Mouse (Mus musculus) lung, embryonic 14.5 days (tissue): ENCODE measurements around the gene Gfod2. TPM values are rescaled to one million over a fixed set of nuclear protein-coding genes. Genes with fewer than 3 reads are reported as not detected.

Experiments
- ATAC-seq: fragments of 200-750 bp; cut with Nextera tagmentation; 2 replicates; pipeline ENCODE4 v1.8.0; 2017; ENCODE audit warnings: mild to moderate bottlenecking, moderate TSS enrichment, moderate library complexity; ENCODE audit not compliant: insufficient read depth
- DNase-seq: peaks from one replicate; pipeline ENCODE4 v3.0.0-alpha.2; 2015
- H3K27ac ChIP-seq: fragments of 300-500 bp; sonication (generic); 2 replicates; pipeline ENCODE4 v1.5.1; 2014; ENCODE audit warnings: low read depth, mild to moderate bottlenecking, moderate library complexity
- H3K27me3 ChIP-seq: fragments of 300-500 bp; sonication (generic); 2 replicates; pipeline ENCODE4 v1.6.1; 2014; ENCODE audit warnings: low read length, control low read depth; ENCODE audit not compliant: insufficient read depth
- H3K36me3 ChIP-seq: fragments of 300-500 bp; sonication (generic); 2 replicates; pipeline ENCODE4 v1.6.1; 2014; ENCODE audit warnings: control low read depth; ENCODE audit not compliant: insufficient read depth
- H3K4me1 ChIP-seq: fragments of 300-500 bp; sonication (generic); 2 replicates; pipeline ENCODE4 v1.6.1; 2014; ENCODE audit warnings: antibody characterized with exemption, control low read depth; ENCODE audit not compliant: insufficient read depth
- H3K4me2 ChIP-seq: fragments of 300-500 bp; sonication (generic); 2 replicates; pipeline ENCODE4 v1.6.1; 2014; ENCODE audit warnings: mild to moderate bottlenecking
- H3K4me3 ChIP-seq: fragments of 300-500 bp; sonication (generic); 2 replicates; pipeline ENCODE4 v1.5.1; 2014; ENCODE audit warnings: low read depth, low read length
- H3K9ac ChIP-seq: fragments of 300-500 bp; sonication (generic); 2 replicates; pipeline ENCODE4 v1.6.1; 2014
- H3K9me3 ChIP-seq: fragments of 300-500 bp; sonication (generic); 2 replicates; pipeline ENCODE4 v1.6.1; 2016; ENCODE audit warnings: low read depth, low read length, control low read depth
- CTCF ChIP-seq: IDR thresholded peaks from 2 replicates; pipeline ENCODE4 v1.5.1; 2016; ENCODE audit warnings: antibody characterized with exemption, low read depth
- WGBS: fragments of 180-500 bp; shearing (Covaris S2); extraction: QIAGEN DNeasy Blood & Tissue Kit; methylation state at CpG from one replicate; pipeline ENCODE4 v1.1.7; 2014; 5-methylcytosine and 5-hydroxymethylcytosine counted together
- polyA plus RNA-seq: library from polyadenylated mRNA; unstranded; fragments of >200 nt; fragmentation: Nextera tagmentation; extraction: Ambion mirVana; gene quantifications from 2 replicates; pipeline ENCODE4 v1.2.1, GENCODE M21; 2014

Gene Gfod2
- polyA plus RNA-seq, 1 experiment from 2014 or later = 22.6 TPM

GRCm38 (mm10) chr8:105704146-105704812 is 54.2 kb downstream of the Gfod2 start:
- H3K4me1 ChIP-seq = peaks cover 6% of the 10 kb centered on the region; the same call in 1 of the 2 replicates
- DNase-seq (no peak), ATAC-seq (no peak)
- H3K27ac ChIP-seq = no peak overlapping the region
- H3K9ac ChIP-seq = no peak overlapping the region
- no peak overlapping the region for H3K4me3 ChIP-seq
- 90% methylated on average over 34 of the region's 34 CpGs for WGBS
- H3K4me2 ChIP-seq = no peak overlapping the region
- no peaks in the 10 kb centered on the region for H3K9me3 ChIP-seq
- no peak for TF ChIP-seq CTCF
- no peaks in the 10 kb centered on the region for H3K27me3 ChIP-seq
- peaks cover 24% of the 10 kb centered on the region for H3K36me3 ChIP-seq

DNA sequence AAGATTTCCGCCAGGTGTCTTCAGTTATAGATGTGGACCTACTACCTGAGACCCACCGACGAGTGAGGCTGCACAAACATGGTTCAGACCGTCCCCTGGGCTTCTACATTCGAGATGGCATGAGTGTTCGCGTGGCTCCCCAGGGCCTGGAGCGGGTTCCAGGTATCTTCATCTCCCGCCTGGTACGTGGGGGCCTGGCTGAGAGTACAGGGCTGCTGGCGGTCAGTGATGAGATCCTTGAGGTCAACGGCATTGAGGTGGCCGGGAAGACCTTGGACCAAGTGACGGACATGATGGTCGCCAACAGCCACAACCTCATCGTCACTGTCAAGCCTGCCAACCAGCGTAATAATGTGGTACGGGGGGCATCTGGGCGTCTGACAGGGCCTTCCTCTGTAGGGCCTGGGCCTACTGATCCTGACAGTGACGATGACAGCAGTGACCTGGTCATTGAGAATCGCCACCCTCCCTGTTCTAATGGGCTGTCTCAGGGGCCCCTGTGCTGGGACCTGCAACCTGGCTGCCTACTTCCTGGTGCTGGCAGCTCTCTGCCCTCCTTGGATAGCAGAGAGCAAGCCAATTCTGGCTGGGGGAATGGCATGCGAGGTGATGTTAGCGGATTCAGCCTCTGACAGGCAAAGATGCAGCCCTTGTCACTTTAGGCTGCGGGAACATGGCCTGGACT is 55.6 kb downstream of the Gfod2 start:
- Histone ChIP-seq H3K9me3 (no peaks in the 10 kb centered on the region), H3K27ac (no peak overlapping the region), H3K36me3 (peaks cover 36% of the 10 kb centered on the region), H3K4me2 (no peak overlapping the region), H3K4me3 (no peak overlapping the region), H3K9ac (no peak overlapping the region), H3K4me1 (peaks cover 6% of the 10 kb centered on the region; the same call in 1 of the 2 replicates), H3K27me3 (no peaks in the 10 kb centered on the region)
- ATAC-seq (no peak), DNase-seq (no peak)
- WGBS = 87% methylated on average over 24 of the region's 24 CpGs
- TF ChIP-seq CTCF = no peak

DNA sequence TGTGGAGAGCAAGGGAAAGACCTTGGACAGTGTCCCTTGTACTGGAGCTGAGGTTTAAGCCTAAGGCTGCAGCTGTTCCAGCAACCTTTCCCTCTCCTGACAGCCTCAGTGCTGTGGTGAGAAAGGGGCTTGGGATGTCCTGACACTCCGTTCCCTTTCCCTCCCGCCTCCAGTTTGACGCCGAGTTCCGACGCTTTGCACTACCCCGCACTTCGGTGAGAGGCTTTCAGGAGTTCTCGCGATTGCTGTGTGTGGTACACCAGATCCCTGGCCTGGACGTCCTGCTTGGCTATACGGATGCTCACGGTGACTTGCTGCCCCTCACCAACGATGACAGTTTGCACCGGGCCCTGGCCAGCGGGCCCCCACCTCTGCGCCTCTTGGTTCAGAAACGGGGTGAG is 56.5 kb downstream of the Gfod2 start:
- ATAC-seq = peak; percentile 12; the same call in 1 of the 2 replicates
- Histone ChIP-seq H3K4me3 (peak overlapping the region; percentile 67), H3K27me3 (no peaks in the 10 kb centered on the region), H3K9ac (peak overlapping the region; percentile 60), H3K4me1 (0 out of 2 replicates have a peak, but pooled peaks cover 2% of the 10 kb centered on the region), H3K4me2 (peak overlapping the region; percentile 81), H3K9me3 (no peaks in the 10 kb centered on the region), H3K36me3 (peaks cover 43% of the 10 kb centered on the region), H3K27ac (peak overlapping the region; percentile 59; the same call in 1 of the 2 replicates)
- TF ChIP-seq CTCF = no peak
- WGBS = 36% methylated on average over 18 of the region's 18 CpGs
- no peak for DNase-seq

DNA sequence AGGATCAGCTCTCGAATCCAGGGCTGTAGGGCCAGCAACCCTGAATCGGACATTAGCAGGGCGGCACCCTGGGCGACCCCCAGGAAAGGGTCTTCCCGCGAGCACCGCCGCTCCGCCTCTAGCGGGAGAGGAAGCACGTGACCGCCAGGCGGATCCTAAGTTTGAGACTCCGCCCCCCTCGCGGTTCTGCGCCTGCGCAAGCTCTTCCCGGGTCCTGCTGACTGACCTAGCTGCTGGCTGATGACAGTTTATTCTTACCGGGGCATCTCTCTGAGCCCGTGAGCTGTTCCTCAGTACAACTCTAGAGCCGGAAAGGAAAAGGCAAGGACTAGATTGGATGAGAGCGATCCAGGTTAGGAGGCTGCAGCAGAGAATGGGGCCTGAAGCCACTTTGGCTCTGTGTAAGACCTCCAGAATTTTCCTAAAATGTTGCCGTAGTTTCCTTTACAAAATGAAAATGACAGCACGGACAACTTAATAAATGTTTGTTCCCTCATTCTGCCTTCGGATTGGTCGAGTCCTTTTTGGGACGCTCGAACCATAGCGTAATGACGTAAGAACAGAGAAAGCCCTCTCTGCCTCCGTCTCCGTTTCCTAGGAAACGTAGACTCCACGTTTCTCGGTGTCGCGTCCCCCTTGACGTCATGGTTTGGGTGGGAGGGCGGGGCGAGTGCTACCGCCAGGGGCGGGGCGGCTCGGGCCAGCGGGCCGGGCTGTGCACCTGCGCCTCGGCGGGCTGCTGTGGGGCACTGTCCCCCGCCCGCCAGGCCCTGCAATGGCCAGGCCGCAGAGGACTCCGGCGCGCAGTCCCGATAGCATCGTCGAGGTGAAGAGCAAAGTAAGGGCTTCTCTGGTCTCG is 57.3 kb downstream of the Gfod2 start, which contains the start of the genes Acd and Pard6a:
Acd (minus strand) TSS at position 137 of the 859 bp plus-strand sequence.
Pard6a (plus strand) TSS at position 183 of the 859 bp plus-strand sequence.
- H3K27me3 ChIP-seq = no peaks in the 10 kb centered on the region
- DNase-seq (peak; percentile 99), ATAC-seq (peak; percentile 74)
- no peaks in the 10 kb centered on the region for H3K9me3 ChIP-seq
- peak within 1 kb of the TSS; percentile 89 for H3K27ac ChIP-seq
- peak within 1 kb of the TSS; percentile 60 for H3K9ac ChIP-seq
- peak; percentile 32 for TF ChIP-seq CTCF
- H3K4me3 ChIP-seq = peak within 1 kb of the TSS; percentile 67
- peaks cover 45% of the 10 kb centered on the region for H3K36me3 ChIP-seq
- peak within 1 kb of the TSS; percentile 81 for H3K4me2 ChIP-seq
- 0 out of 2 replicates have a peak, but pooled peaks cover 2% of the 10 kb centered on the region for H3K4me1 ChIP-seq
- under 1% methylated on average over 60 of the region's 60 CpGs for WGBS

DNA sequence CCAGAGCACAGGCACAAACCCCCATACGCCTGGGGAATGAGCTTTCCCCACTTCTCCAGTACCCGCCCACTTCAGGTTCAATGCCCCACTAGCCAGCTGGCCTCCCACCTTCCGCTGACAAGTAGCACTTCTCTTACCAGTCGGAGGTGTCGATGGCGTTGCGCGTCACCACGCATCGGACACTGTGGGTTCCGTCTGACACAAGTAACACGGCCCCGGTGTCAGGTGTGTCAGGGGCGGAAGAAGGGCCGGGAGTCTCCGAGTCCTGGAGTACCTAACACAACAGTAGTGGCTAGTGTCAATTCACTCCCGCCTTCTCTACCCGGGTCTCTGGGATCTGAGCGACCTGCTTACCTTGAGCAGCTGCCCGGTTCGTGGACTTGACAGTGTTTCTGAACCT is 57.9 kb downstream of the Gfod2 start:
- Histone ChIP-seq H3K27me3 (no peaks in the 10 kb centered on the region), H3K9ac (peak overlapping the region; percentile 60), H3K4me2 (peak overlapping the region; percentile 81), H3K4me1 (0 out of 2 replicates have a peak, but pooled peaks cover 2% of the 10 kb centered on the region), H3K9me3 (no peaks in the 10 kb centered on the region), H3K4me3 (peak overlapping the region; percentile 67), H3K36me3 (peaks cover 45% of the 10 kb centered on the region), H3K27ac (peak overlapping the region; percentile 89)
- TF ChIP-seq CTCF = no peak
- 0% methylated on average over 21 of the region's 21 CpGs for WGBS
- ATAC-seq = peak; percentile 53
- peak; percentile 62 for DNase-seq

DNA sequence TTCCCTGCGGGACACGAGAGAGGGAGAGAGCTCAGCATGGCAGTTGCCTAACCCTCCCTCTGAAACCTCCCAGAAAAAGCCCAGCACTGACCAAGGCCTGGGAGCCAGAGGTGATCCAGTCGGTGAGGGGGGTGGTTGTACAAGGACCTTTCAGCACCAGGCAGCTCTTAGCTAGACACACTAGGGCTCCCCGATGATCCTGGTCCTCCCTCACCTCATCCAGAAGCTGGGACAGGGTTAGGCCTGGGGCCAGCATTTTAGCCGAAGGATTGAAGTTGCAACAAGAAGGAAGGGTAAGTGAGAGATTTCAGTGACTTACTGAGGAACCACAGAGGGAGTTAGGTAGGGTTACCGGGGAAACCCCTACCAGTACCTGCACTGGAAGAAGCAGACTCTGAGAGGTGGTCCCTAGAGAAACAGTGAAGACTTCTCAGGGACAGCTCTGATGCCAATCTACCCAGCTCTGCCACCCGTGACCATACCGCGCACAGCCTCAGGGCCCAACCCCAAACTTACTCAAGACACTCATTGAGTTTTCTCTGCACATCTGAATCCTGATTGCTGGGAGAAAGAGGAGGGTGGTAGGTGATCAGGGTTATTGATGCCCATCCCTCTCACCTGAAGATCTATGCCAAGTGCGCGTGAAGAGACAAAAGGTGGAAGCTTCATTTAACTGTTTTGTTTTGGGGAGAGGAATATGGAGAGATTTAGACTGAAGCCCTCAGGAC is 58.8 kb downstream of the Gfod2 start:
- WGBS = 89% methylated on average over 11 of the region's 11 CpGs
- no peak for DNase-seq
- peak overlapping the region; percentile 81 for H3K4me2 ChIP-seq
- H3K9me3 ChIP-seq = no peaks in the 10 kb centered on the region
- TF ChIP-seq CTCF = no peak
- H3K27ac ChIP-seq = no peak overlapping the region
- H3K4me1 ChIP-seq = 0 out of 2 replicates have a peak, but pooled peaks cover 2% of the 10 kb centered on the region
- ATAC-seq = no peak
- H3K36me3 ChIP-seq = peaks cover 45% of the 10 kb centered on the region
- peak overlapping the region; percentile 67 for H3K4me3 ChIP-seq
- no peaks in the 10 kb centered on the region for H3K27me3 ChIP-seq
- peak overlapping the region; percentile 60 for H3K9ac ChIP-seq
